9 mouse cellular contexts compared by ENCODE assay signal in genomic region chr13:99317058-99317457, GRCm38 (mm10). TPM values are rescaled to one million over a fixed set of nuclear protein-coding genes. Genes with fewer than 3 reads are reported as not detected.
A peak's percentile ranks its signal among the peaks of the same experiment; 100 is the strongest.
DNase-seq lines count a peak whose midpoint lies in the region; ATAC-seq and TF ChIP-seq lines count a peak whose summit lies in the region.
"Had no signal": no experiment of that assay in that cellular context is flagged by ENCODE, and none has a peak within 500 bp of the region (broad histone marks: within the 10 kb centered on the region; RNA-seq: fewer than 3 reads in every experiment).

No protein-coding gene starts in this region.

- no peaks in the 10 kb centered on the region for H3K9me3 ChIP-seq in midbrain, embryonic 11.5 days (ENCODE audit: control insufficient read depth, low read length)
- H3K9me3 ChIP-seq in midbrain, embryonic 13.5 days, result no peaks in the 10 kb centered on the region
- H3K9me3 ChIP-seq in kidney, postnatal 0 days (replicated peaks; ENCODE audit: low read length), result no peaks in the 10 kb centered on the region
- H3K9me3 ChIP-seq in lung, postnatal 0 days (ENCODE audit: low read length), result no peaks in the 10 kb centered on the region
- H3K9me3 ChIP-seq: embryonic facial prominence, embryonic 12.5 days had no signal

- peaks cover 11% of the 10 kb centered on the region for H3K36me3 ChIP-seq in midbrain, embryonic 11.5 days (ENCODE audit: control insufficient read depth, insufficient read depth, low read length)
- peaks cover 26% of the 10 kb centered on the region for H3K36me3 ChIP-seq in midbrain, embryonic 13.5 days
- peaks cover 21% of the 10 kb centered on the region; the same call in 1 of the 2 replicates for H3K36me3 ChIP-seq in kidney, postnatal 0 days (ENCODE audit: insufficient read depth, low read length)
- no peaks in the 10 kb centered on the region for H3K36me3 ChIP-seq in lung, postnatal 0 days (ENCODE audit: insufficient read depth, low read length)

- no peak for ATAC-seq in midbrain, embryonic 11.5 days (ENCODE audit: low FRiP score)
- no peak for ATAC-seq in midbrain, embryonic 13.5 days
- ATAC-seq in kidney, postnatal 0 days (replicated peaks; ENCODE audit: low FRiP score, low read depth), result no peak
- ATAC-seq in lung, postnatal 0 days, result no peak
- ATAC-seq in granulocyte monocyte progenitor cell, adult 5-6 weeks (replicated peaks; ENCODE audit: poor library complexity, severe bottlenecking), result no peak

- no peaks in the 10 kb centered on the region for H3K4me1 ChIP-seq in midbrain, embryonic 11.5 days (ENCODE audit: control insufficient read depth, insufficient read depth, low read length)
- no peaks in the 10 kb centered on the region for H3K4me1 ChIP-seq in midbrain, embryonic 13.5 days (replicated peaks)
- H3K4me1 ChIP-seq in kidney, postnatal 0 days (replicated peaks; ENCODE audit: insufficient read depth, low read length), result no peaks in the 10 kb centered on the region
- no peaks in the 10 kb centered on the region for H3K4me1 ChIP-seq in lung, postnatal 0 days (ENCODE audit: insufficient read depth, low read depth, low read length)
- H3K4me1 ChIP-seq: embryonic facial prominence, embryonic 12.5 days had no signal

- no peaks in the 10 kb centered on the region for H3K27me3 ChIP-seq in midbrain, embryonic 11.5 days (ENCODE audit: control insufficient read depth, insufficient read depth, low read length)
- no peaks in the 10 kb centered on the region for H3K27me3 ChIP-seq in midbrain, embryonic 13.5 days
- H3K27me3 ChIP-seq in kidney, postnatal 0 days (ENCODE audit: insufficient read depth, low read length), result no peaks in the 10 kb centered on the region
- H3K27me3 ChIP-seq in lung, postnatal 0 days (replicated peaks; ENCODE audit: insufficient read depth, low read length), result no peaks in the 10 kb centered on the region
- H3K27me3 ChIP-seq: embryonic facial prominence, embryonic 12.5 days had no signal

- TF ChIP-seq EP300 in lung, postnatal 0 days (IDR thresholded peaks at IDR 0.05), result no peak

- H3K27ac ChIP-seq in midbrain, embryonic 11.5 days (ENCODE audit: low read depth, low read length), result no peak overlapping the region
- H3K27ac ChIP-seq in midbrain, embryonic 13.5 days, result no peak overlapping the region
- no peak overlapping the region for H3K27ac ChIP-seq in kidney, postnatal 0 days
- no peak overlapping the region for H3K27ac ChIP-seq in lung, postnatal 0 days (ENCODE audit: low read length)
- H3K27ac ChIP-seq: embryonic facial prominence, embryonic 12.5 days had no signal

- no peak overlapping the region for H3K9ac ChIP-seq in midbrain, embryonic 11.5 days (ENCODE audit: low read length)
- H3K9ac ChIP-seq in midbrain, embryonic 13.5 days (replicated peaks), result no peak overlapping the region
- no peak overlapping the region for H3K9ac ChIP-seq in kidney, postnatal 0 days (ENCODE audit: low read depth, low read length)
- no peak overlapping the region for H3K9ac ChIP-seq in lung, postnatal 0 days (replicated peaks; ENCODE audit: low read depth)
- H3K9ac ChIP-seq: embryonic facial prominence, embryonic 12.5 days had no signal

- H3K4me3 ChIP-seq in midbrain, embryonic 11.5 days (ENCODE audit: low read depth, low read length), result no peak overlapping the region
- H3K4me3 ChIP-seq in midbrain, embryonic 13.5 days (replicated peaks), result no peak overlapping the region
- H3K4me3 ChIP-seq in kidney, postnatal 0 days (replicated peaks; ENCODE audit: low read depth, low read length), result no peak overlapping the region
- H3K4me3 ChIP-seq in lung, postnatal 0 days (ENCODE audit: low read depth, low read length), result no peak overlapping the region
- H3K4me3 ChIP-seq: embryonic facial prominence, embryonic 12.5 days had no signal

- peak; percentile 77 for TF ChIP-seq CTCF in kidney, postnatal 0 days (IDR thresholded peaks at IDR 0.05; ENCODE audit: low read depth)
- peak; percentile 72 for TF ChIP-seq CTCF in lung, postnatal 0 days (IDR thresholded peaks at IDR 0.05)

- H3K4me2 ChIP-seq in midbrain, embryonic 11.5 days, result no peak overlapping the region
- H3K4me2 ChIP-seq in midbrain, embryonic 13.5 days (replicated peaks), result no peak overlapping the region
- no peak overlapping the region for H3K4me2 ChIP-seq in kidney, postnatal 0 days (ENCODE audit: low read length)
- H3K4me2 ChIP-seq in lung, postnatal 0 days (replicated peaks; ENCODE audit: low read depth, low read length), result no peak overlapping the region
- H3K4me2 ChIP-seq: embryonic facial prominence, embryonic 12.5 days had no signal

- DNase-seq in cerebellum, adult 11 months, result peak; percentile 17
- DNase-seq in cerebellum, adult 9-11 months, result no peak
- peak; percentile 89 for DNase-seq in midbrain, embryonic 11.5 days (ENCODE audit: low spot score, missing footprints)
- peak; percentile 29 to 61 for DNase-seq in cerebellum, postnatal 4 days (ENCODE audit: low spot score in 2 of 2)
- DNase-seq in kidney, postnatal 0 days (ENCODE audit: low spot score), result peak; percentile 61
- DNase-seq in lung, postnatal 0 days (ENCODE audit: low spot score), result no peak

- 63% methylated on average over 4 of the region's 4 CpGs for WGBS in midbrain, embryonic 11.5 days
- WGBS in midbrain, embryonic 13.5 days, result 51% methylated on average over 4 of the region's 4 CpGs
- 56% methylated on average over 4 of the region's 4 CpGs for WGBS in kidney, postnatal 0 days
- 58% methylated on average over 4 of the region's 4 CpGs for WGBS in lung, postnatal 0 days

RNA-seq across cellular contexts. Expression of gene Ptcd2, which starts 27.4 kb away (rescaled TPM):
- 54.1 and 55.9 TPM in 2 replicates for polyA plus RNA-seq in midbrain, embryonic 11.5 days (2014; fragmentation: Nextera tagmentation; extraction: Ambion mirVana)
- 50.2 and 52.8 TPM in 2 replicates for polyA plus RNA-seq in midbrain, embryonic 13.5 days (2015; fragmentation: Nextera tagmentation; extraction: Ambion mirVana)
- 52.5 and 54.0 TPM in 2 replicates for polyA plus RNA-seq in kidney, postnatal 0 days (2015; fragmentation: Nextera tagmentation; extraction: Ambion mirVana)
- polyA plus RNA-seq in lung, postnatal 0 days (2015; fragmentation: Nextera tagmentation; extraction: Ambion mirVana), result 22.9 and 25.3 TPM in 2 replicates
- total RNA-seq in granulocyte monocyte progenitor cell, adult 5-6 weeks (2014; fragmentation: Nextera tagmentation), result 49.8 and 58.1 TPM in 2 replicates
- total RNA-seq in granulocyte monocyte progenitor cell, adult 5-6 weeks (2017), result 55.8 and 65.4 TPM in 2 replicates

RNA-seq across cellular contexts. Expression of gene Mrps27, which starts 27.5 kb away (rescaled TPM):
- polyA plus RNA-seq in midbrain, embryonic 11.5 days (2014; fragmentation: Nextera tagmentation; extraction: Ambion mirVana), result 60.1 and 64.1 TPM in 2 replicates
- 39.5 and 40.4 TPM in 2 replicates for polyA plus RNA-seq in midbrain, embryonic 13.5 days (2015; fragmentation: Nextera tagmentation; extraction: Ambion mirVana)
- polyA plus RNA-seq in kidney, postnatal 0 days (2015; fragmentation: Nextera tagmentation; extraction: Ambion mirVana), result 50.7 and 55.2 TPM in 2 replicates
- polyA plus RNA-seq in lung, postnatal 0 days (2015; fragmentation: Nextera tagmentation; extraction: Ambion mirVana), result 19.2 and 20.4 TPM in 2 replicates
- total RNA-seq in granulocyte monocyte progenitor cell, adult 5-6 weeks (2014; fragmentation: Nextera tagmentation), result 25.2 and 33.8 TPM in 2 replicates
- 22.0 and 25.1 TPM in 2 replicates for total RNA-seq in granulocyte monocyte progenitor cell, adult 5-6 weeks (2017)

Comparison
In these comparisons a context has a peak if more than half of its experiments do, and no peak if none do; other contexts are left out.
1. DNase-seq: peak in cerebellum, adult 11 months (single experiment), midbrain, embryonic 11.5 days (single experiment), cerebellum, postnatal 4 days (2 of 2) and kidney, postnatal 0 days (single experiment); none in cerebellum, adult 9-11 months (single experiment) and lung, postnatal 0 days (single experiment).